Mouse (Mus musculus): ENCODE measurements around the gene 1700012P22Rik. TPM values are rescaled to one million over a fixed set of nuclear protein-coding genes. Genes with fewer than 3 reads are reported as not detected.

1700012P22Rik gene
- 0.28 TPM in 1 of 2 replicates, not detected in the other for polyA plus RNA-seq (2015; fragmentation: Nextera tagmentation; extraction: Ambion mirVana)

- Histone ChIP-seq H3K27me3 (no peaks in the 10 kb centered on the region), H3K9ac (no peak within 1 kb of the TSS), H3K36me3 (no peaks in the 10 kb centered on the region), H3K27ac (replicated peaks) (no peak within 1 kb of the TSS), H3K4me2 (no peak within 1 kb of the TSS), H3K9me3 (no peaks in the 10 kb centered on the region), H3K4me1 (replicated peaks) (no peaks in the 10 kb centered on the region), H3K4me3 (no peak within 1 kb of the TSS)
- ATAC-seq (ENCODE audit: low FRiP score, low read depth) = no peak
These were observed at the start of gene 1700012P22Rik for GRCm38 (mm10) chr4:144438672-144439071. 1700012P22Rik (minus strand) TSS chr4:144438772.

- ATAC-seq (ENCODE audit: low FRiP score, low read depth) = no peak
- Histone ChIP-seq H3K4me3 (no peak overlapping the region), H3K27me3 (no peaks in the 10 kb centered on the region), H3K9ac (no peak overlapping the region), H3K9me3 (peaks cover 6% of the 10 kb centered on the region; the same call in 1 of the 2 replicates), H3K4me2 (no peak overlapping the region), H3K4me1 (replicated peaks) (no peaks in the 10 kb centered on the region), H3K36me3 (no peaks in the 10 kb centered on the region), H3K27ac (replicated peaks) (no peak overlapping the region)
- WGBS = 87% methylated on average over 1 of the region's 1 CpGs
These were observed 29.5 kb upstream of the 1700012P22Rik start for GRCm38 (mm10) chr4:144468091-144468490.

- peaks cover 6% of the 10 kb centered on the region; the same call in 1 of the 2 replicates for H3K9me3 ChIP-seq
- no peak overlapping the region for H3K4me3 ChIP-seq
- no peak overlapping the region for H3K27ac ChIP-seq (replicated peaks)
- H3K36me3 ChIP-seq = no peaks in the 10 kb centered on the region
- ATAC-seq (ENCODE audit: low FRiP score, low read depth) = no peak
- H3K27me3 ChIP-seq = no peaks in the 10 kb centered on the region
- H3K9ac ChIP-seq = no peak overlapping the region
- H3K4me2 ChIP-seq = no peak overlapping the region
- 76% methylated on average over 2 of the region's 2 CpGs for WGBS
- H3K4me1 ChIP-seq (replicated peaks) = no peaks in the 10 kb centered on the region
These were observed 26.6 kb upstream of the 1700012P22Rik start for GRCm38 (mm10) chr4:144465206-144465605.

GRCm38 (mm10) chr4:144463656-144464055 lies 25.1 kb upstream of the 1700012P22Rik start, which contains the start of gene Aadacl3:
Aadacl3 (minus strand) TSS chr4:144463756.
- Histone ChIP-seq H3K9ac (no peak within 1 kb of the TSS), H3K4me3 (no peak within 1 kb of the TSS), H3K27me3 (no peaks in the 10 kb centered on the region), H3K4me1 (replicated peaks) (no peaks in the 10 kb centered on the region), H3K36me3 (no peaks in the 10 kb centered on the region), H3K4me2 (no peak within 1 kb of the TSS), H3K27ac (replicated peaks) (no peak within 1 kb of the TSS), H3K9me3 (peaks cover 6% of the 10 kb centered on the region; the same call in 1 of the 2 replicates)
- no peak for ATAC-seq (ENCODE audit: low FRiP score, low read depth)
- WGBS = 82% methylated on average over 3 of the region's 3 CpGs

- Histone ChIP-seq H3K9ac (no peak within 1 kb of the TSS), H3K4me1 (replicated peaks) (no peaks in the 10 kb centered on the region), H3K9me3 (peaks cover 28% of the 10 kb centered on the region), H3K27me3 (no peaks in the 10 kb centered on the region), H3K4me2 (no peak within 1 kb of the TSS), H3K4me3 (no peak within 1 kb of the TSS), H3K27ac (replicated peaks) (no peak within 1 kb of the TSS), H3K36me3 (no peaks in the 10 kb centered on the region)
- 81% methylated on average over 2 of the region's 2 CpGs for WGBS
- no peak for ATAC-seq (ENCODE audit: low FRiP score, low read depth)
These were observed 14.6 kb upstream of the 1700012P22Rik start, which contains the start of gene Gm9944 for GRCm38 (mm10) chr4:144453217-144453616. Gm9944 (minus strand) TSS chr4:144453317.

GRCm38 (mm10) chr4:144448546-144448945 lies 10.0 kb upstream of the 1700012P22Rik start:
- H3K36me3 ChIP-seq = no peaks in the 10 kb centered on the region
- H3K4me3 ChIP-seq = no peak overlapping the region
- no peaks in the 10 kb centered on the region for H3K27me3 ChIP-seq
- WGBS = 82% methylated on average over 2 of the region's 2 CpGs
- 0 out of 2 replicates have a peak, but pooled peaks cover 6% of the 10 kb centered on the region for H3K9me3 ChIP-seq
- no peak overlapping the region for H3K27ac ChIP-seq (replicated peaks)
- no peaks in the 10 kb centered on the region for H3K4me1 ChIP-seq (replicated peaks)
- no peak for ATAC-seq (ENCODE audit: low FRiP score, low read depth)
- no peak overlapping the region for H3K9ac ChIP-seq
- H3K4me2 ChIP-seq = no peak overlapping the region

- no peaks in the 10 kb centered on the region for H3K9me3 ChIP-seq
- H3K36me3 ChIP-seq = no peaks in the 10 kb centered on the region
- H3K9ac ChIP-seq = no peak overlapping the region
- H3K4me1 ChIP-seq (replicated peaks) = no peaks in the 10 kb centered on the region
- WGBS = 71% methylated on average over 1 of the region's 1 CpGs
- H3K4me2 ChIP-seq = no peak overlapping the region
- H3K27ac ChIP-seq (replicated peaks) = no peak overlapping the region
- no peak overlapping the region for H3K4me3 ChIP-seq
- no peaks in the 10 kb centered on the region for H3K27me3 ChIP-seq
- no peak for ATAC-seq (ENCODE audit: low FRiP score, low read depth)
These were observed 3.0 kb upstream of the 1700012P22Rik start for GRCm38 (mm10) chr4:144441582-144441981.

GRCm38 (mm10) chr4:144441095-144441494 lies 2.5 kb upstream of the 1700012P22Rik start:
- H3K9ac ChIP-seq = no peak overlapping the region
- H3K4me1 ChIP-seq (replicated peaks) = no peaks in the 10 kb centered on the region
- no peaks in the 10 kb centered on the region for H3K36me3 ChIP-seq
- no peak overlapping the region for H3K27ac ChIP-seq (replicated peaks)
- H3K4me2 ChIP-seq = no peak overlapping the region
- no peak for ATAC-seq (ENCODE audit: low FRiP score, low read depth)
- WGBS = 89% methylated on average over 4 of the region's 4 CpGs
- no peaks in the 10 kb centered on the region for H3K9me3 ChIP-seq
- H3K4me3 ChIP-seq = no peak overlapping the region
- no peaks in the 10 kb centered on the region for H3K27me3 ChIP-seq

- 93% methylated on average over 5 of the region's 5 CpGs for WGBS
- Histone ChIP-seq H3K4me3 (no peak overlapping the region), H3K27me3 (no peaks in the 10 kb centered on the region), H3K9ac (no peak overlapping the region), H3K27ac (replicated peaks) (no peak overlapping the region), H3K4me2 (no peak overlapping the region), H3K36me3 (no peaks in the 10 kb centered on the region), H3K9me3 (no peaks in the 10 kb centered on the region), H3K4me1 (replicated peaks) (no peaks in the 10 kb centered on the region)
- ATAC-seq (ENCODE audit: low FRiP score, low read depth) = no peak
These were observed 5.4 kb downstream of the 1700012P22Rik start for GRCm38 (mm10) chr4:144433216-144433615.

- Histone ChIP-seq H3K4me1 (replicated peaks) (no peaks in the 10 kb centered on the region), H3K9ac (no peak overlapping the region), H3K9me3 (no peaks in the 10 kb centered on the region), H3K4me3 (no peak overlapping the region), H3K27me3 (no peaks in the 10 kb centered on the region), H3K36me3 (no peaks in the 10 kb centered on the region), H3K27ac (replicated peaks) (no peak overlapping the region), H3K4me2 (no peak overlapping the region)
- no peak for ATAC-seq (ENCODE audit: low FRiP score, low read depth)
- 77% methylated on average over 2 of the region's 2 CpGs for WGBS
These were observed 7.8 kb downstream of the 1700012P22Rik start for GRCm38 (mm10) chr4:144430723-144431122.

- H3K4me3 ChIP-seq = no peak overlapping the region
- H3K27me3 ChIP-seq = no peaks in the 10 kb centered on the region
- no peak overlapping the region for H3K4me2 ChIP-seq
- no peak overlapping the region for H3K27ac ChIP-seq (replicated peaks)
- no peaks in the 10 kb centered on the region for H3K4me1 ChIP-seq (replicated peaks)
- no peaks in the 10 kb centered on the region for H3K9me3 ChIP-seq
- no peak overlapping the region for H3K9ac ChIP-seq
- H3K36me3 ChIP-seq = no peaks in the 10 kb centered on the region
- 22% methylated on average over 3 of the region's 3 CpGs for WGBS
- ATAC-seq (ENCODE audit: low FRiP score, low read depth) = no peak
These were observed 9.7 kb downstream of the 1700012P22Rik start for GRCm38 (mm10) chr4:144428868-144429267.

- Histone ChIP-seq H3K4me3 (no peak overlapping the region), H3K36me3 (no peaks in the 10 kb centered on the region), H3K4me2 (no peak overlapping the region), H3K9me3 (peaks cover 7% of the 10 kb centered on the region; the same call in 1 of the 2 replicates), H3K4me1 (replicated peaks) (no peaks in the 10 kb centered on the region), H3K27ac (replicated peaks) (no peak overlapping the region), H3K9ac (no peak overlapping the region), H3K27me3 (no peaks in the 10 kb centered on the region)
- ATAC-seq (ENCODE audit: low FRiP score, low read depth) = no peak
- 81% methylated on average over 5 of the region's 5 CpGs for WGBS
These were observed 14.0 kb downstream of the 1700012P22Rik start for GRCm38 (mm10) chr4:144424590-144424989.

- H3K9ac ChIP-seq = no peak overlapping the region
- H3K4me3 ChIP-seq = no peak overlapping the region
- no peaks in the 10 kb centered on the region for H3K36me3 ChIP-seq
- H3K27me3 ChIP-seq = no peaks in the 10 kb centered on the region
- no peak for ATAC-seq (ENCODE audit: low FRiP score, low read depth)
- H3K4me2 ChIP-seq = no peak overlapping the region
- peaks cover 10% of the 10 kb centered on the region for H3K9me3 ChIP-seq
- H3K4me1 ChIP-seq (replicated peaks) = no peaks in the 10 kb centered on the region
- no peak overlapping the region for H3K27ac ChIP-seq (replicated peaks)
These were observed 17.9 kb downstream of the 1700012P22Rik start for GRCm38 (mm10) chr4:144420644-144421043.

Measured in hindbrain, embryonic 15.5 days (tissue).